ENCODE assay signal across 14 mouse cellular contexts in genomic region chr2:19743467-19743866, GRCm38 (mm10).
A peak's percentile ranks its signal among the peaks of the same experiment; 100 is the strongest.
DNase-seq lines count a peak whose midpoint lies in the region; TF ChIP-seq lines count a peak whose summit lies in the region.
"Had no signal": no experiment of that assay in that cellular context is flagged by ENCODE, and none has a peak within 500 bp of the region (broad histone marks: within the 10 kb centered on the region; RNA-seq: fewer than 3 reads in every experiment).

No protein-coding gene starts in this region.

- intact Hi-C loops in left cerebral cortex, postnatal 4 days (cut with DNase I): no loop called here

- TF ChIP-seq POLR2A in brain, embryonic 14.5 days (IDR thresholded peaks at IDR 0.05; ENCODE audit: borderline replicate concordance, extremely low read depth, insufficient read depth, insufficient read length, poor library complexity, severe bottlenecking): no peak

- TF ChIP-seq CTCF in brain, embryonic 14.5 days (IDR thresholded peaks at IDR 0.05; ENCODE audit: borderline replicate concordance, extremely low read depth, insufficient read depth, insufficient read length): no peak

- DNase-seq in embryo, embryonic 10.5 days (ENCODE audit: low spot score): peak; percentile 17
- no peak for DNase-seq in embryo, embryonic 10 days (ENCODE audit: low spot score)
- peak; percentile 78 for DNase-seq in left cerebral cortex, postnatal 4 days
- no peak for DNase-seq in left cerebral cortex, adult 18-20 months (ENCODE audit: low spot score in 2 of 2)
- DNase-seq in brain, embryonic 14.5 days (ENCODE audit: low read depth): peak; percentile 67
- DNase-seq in mesoderm, embryonic 11.5 days (ENCODE audit: low read depth, low spot score): peak; percentile 4
- DNase-seq in urinary bladder, adult 18-20 months (ENCODE audit: low spot score in 2 of 2): no peak
- DNase-seq: adrenal gland, postnatal 36 days; gastrocnemius, postnatal 25 days; kidney, adult 2 months; kidney, postnatal 25 days; lung, postnatal 36 days; right cerebral cortex, adult 18-20 months; thymus, adult 18-20 months had no signal

Comparison
In these comparisons a context has a peak if more than half of its experiments do, and no peak if none do; other contexts are left out.
1. DNase-seq: peak in embryo, embryonic 10.5 days (single experiment), left cerebral cortex, postnatal 4 days (single experiment), brain, embryonic 14.5 days (single experiment) and mesoderm, embryonic 11.5 days (single experiment); none in embryo, embryonic 10 days (single experiment), left cerebral cortex, adult 18-20 months (0 of 2) and urinary bladder, adult 18-20 months (0 of 2).